Mouse (Mus musculus): Measurements from ENCODE around the gene Trim44. TPM values are rescaled to one million over a fixed set of nuclear protein-coding genes. Genes with fewer than 3 reads are reported as not detected.
A peak's percentile ranks its signal among the peaks of the same experiment; 100 is the strongest.

Trim44 gene
- polyA plus RNA-seq, 1 experiment, result 97.4 TPM

DNA sequence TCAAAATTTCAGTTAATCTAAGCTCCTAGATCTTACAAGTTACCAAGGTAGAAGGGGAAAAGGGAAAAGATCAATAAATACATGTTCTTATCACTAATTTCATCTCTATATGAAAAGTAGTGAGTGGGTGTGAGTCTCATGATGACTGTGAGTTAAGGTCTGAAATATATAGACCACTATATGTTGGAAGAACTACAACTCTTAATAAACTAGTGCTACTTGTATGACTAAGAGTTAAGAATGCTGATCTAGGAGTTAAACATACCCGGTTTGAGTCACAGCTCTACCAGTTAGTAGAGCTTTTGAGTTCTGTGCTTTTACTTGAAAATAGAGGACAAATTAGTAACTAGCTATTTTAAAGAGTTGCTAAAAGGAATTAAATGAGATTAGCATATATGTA lies 94.7 kb downstream of the Trim44 start:
- Histone ChIP-seq H3K4me3 (ENCODE audit: insufficient read depth, low read length) (no peak overlapping the region), H3K4me1 (ENCODE audit: control insufficient read depth, insufficient read depth, low read length) (peaks cover 4% of the 10 kb centered on the region; the same call in 1 of the 2 replicates), H3K27ac (ENCODE audit: insufficient read depth, low read length) (no peak overlapping the region)
- TF ChIP-seq CTCF (IDR thresholded peaks at IDR 0.05; ENCODE audit: borderline replicate concordance, insufficient read depth, low read length), result no peak
- TF ChIP-seq POLR2A (IDR thresholded peaks at IDR 0.05; ENCODE audit: low read depth, low read length), result no peak

GRCm38 (mm10) chr2:102303274-102303673 lies 104.4 kb downstream of the Trim44 start:
- peak overlapping the region; percentile 61 for H3K27ac ChIP-seq (ENCODE audit: insufficient read depth, low read length)
- H3K4me1 ChIP-seq (ENCODE audit: control insufficient read depth, insufficient read depth, low read length), result no peaks in the 10 kb centered on the region
- TF ChIP-seq POLR2A (IDR thresholded peaks at IDR 0.05; ENCODE audit: low read depth, low read length) (no peak), CTCF (IDR thresholded peaks at IDR 0.05; ENCODE audit: borderline replicate concordance, insufficient read depth, low read length) (no peak)
- no peak overlapping the region for H3K4me3 ChIP-seq (ENCODE audit: insufficient read depth, low read length)

GRCm38 (mm10) chr2:102302532-102302931 lies 105.1 kb downstream of the Trim44 start:
- TF ChIP-seq POLR2A (IDR thresholded peaks at IDR 0.05; ENCODE audit: low read depth, low read length) (no peak), CTCF (IDR thresholded peaks at IDR 0.05; ENCODE audit: borderline replicate concordance, insufficient read depth, low read length) (no peak)
- H3K4me3 ChIP-seq (ENCODE audit: insufficient read depth, low read length), result no peak overlapping the region
- no peak overlapping the region; the same call in 1 of the 2 replicates for H3K27ac ChIP-seq (ENCODE audit: insufficient read depth, low read length)
- H3K4me1 ChIP-seq (ENCODE audit: control insufficient read depth, insufficient read depth, low read length), result no peaks in the 10 kb centered on the region

- Histone ChIP-seq H3K4me3 (ENCODE audit: insufficient read depth, low read length) (no peak overlapping the region), H3K27ac (ENCODE audit: insufficient read depth, low read length) (peak overlapping the region; percentile 50), H3K4me1 (ENCODE audit: control insufficient read depth, insufficient read depth, low read length) (0 out of 2 replicates have a peak, but pooled peaks cover 2% of the 10 kb centered on the region)
- TF ChIP-seq CTCF (IDR thresholded peaks at IDR 0.05; ENCODE audit: borderline replicate concordance, insufficient read depth, low read length), result no peak
- TF ChIP-seq POLR2A (IDR thresholded peaks at IDR 0.05; ENCODE audit: low read depth, low read length), result no peak
These were observed 112.8 kb downstream of the Trim44 start for GRCm38 (mm10) chr2:102294827-102295270.

- no peak overlapping the region for H3K4me3 ChIP-seq (ENCODE audit: insufficient read depth, low read length)
- TF ChIP-seq POLR2A (IDR thresholded peaks at IDR 0.05; ENCODE audit: low read depth, low read length), result no peak
- H3K27ac ChIP-seq (ENCODE audit: insufficient read depth, low read length), result no peak overlapping the region
- 0 out of 2 replicates have a peak, but pooled peaks cover 2% of the 10 kb centered on the region for H3K4me1 ChIP-seq (ENCODE audit: control insufficient read depth, insufficient read depth, low read length)
These were observed 114.4 kb downstream of the Trim44 start for GRCm38 (mm10) chr2:102293181-102293580.

DNA sequence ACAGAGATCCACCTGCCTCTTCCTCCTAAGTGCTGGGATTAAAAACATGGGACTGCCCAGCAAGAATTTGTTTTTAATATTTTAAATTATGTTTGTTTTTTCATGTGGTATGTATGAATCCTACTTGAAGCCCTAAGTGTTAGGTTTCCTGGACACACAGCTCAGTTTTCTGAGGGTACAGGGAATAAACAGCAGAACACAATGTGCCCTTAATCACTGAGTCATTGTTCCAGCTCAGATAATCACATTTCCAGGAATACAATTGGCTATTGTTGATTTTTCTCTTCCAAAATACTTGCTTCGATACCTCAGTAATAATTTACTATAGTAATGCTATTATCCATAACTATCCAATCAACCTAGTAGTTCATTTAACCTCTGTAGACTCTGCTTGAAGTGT lies 115.6 kb downstream of the Trim44 start:
- no peak overlapping the region for H3K4me3 ChIP-seq (ENCODE audit: insufficient read depth, low read length)
- TF ChIP-seq CTCF (IDR thresholded peaks at IDR 0.05; ENCODE audit: borderline replicate concordance, insufficient read depth, low read length), result no peak
- TF ChIP-seq POLR2A (IDR thresholded peaks at IDR 0.05; ENCODE audit: low read depth, low read length), result no peak

DNA sequence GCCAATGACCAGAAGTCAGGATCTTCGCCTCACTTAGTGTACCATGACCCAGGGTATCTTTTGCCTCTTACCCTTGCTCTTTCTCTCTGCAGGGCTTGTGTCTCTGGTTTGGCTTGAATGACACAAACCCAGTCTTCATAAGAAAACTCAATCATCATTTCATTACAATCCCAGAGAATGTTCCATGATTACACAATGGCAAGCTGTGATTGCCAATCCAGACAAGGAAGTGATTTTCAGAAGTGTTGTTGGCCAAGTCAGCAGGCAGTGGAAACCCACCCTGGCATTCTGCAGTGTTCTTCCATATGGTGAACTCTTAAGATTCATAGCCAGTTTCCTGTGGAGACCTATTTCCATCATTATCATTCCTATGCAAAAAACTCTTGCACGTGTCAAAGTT lies 116.1 kb downstream of the Trim44 start:
- Histone ChIP-seq H3K4me3 (ENCODE audit: insufficient read depth, low read length) (no peak overlapping the region), H3K4me1 (ENCODE audit: control insufficient read depth, insufficient read depth, low read length) (0 out of 2 replicates have a peak, but pooled peaks cover 2% of the 10 kb centered on the region), H3K27ac (ENCODE audit: insufficient read depth, low read length) (no peak overlapping the region)
- TF ChIP-seq POLR2A (IDR thresholded peaks at IDR 0.05; ENCODE audit: low read depth, low read length) (no peak), CTCF (IDR thresholded peaks at IDR 0.05; ENCODE audit: borderline replicate concordance, insufficient read depth, low read length) (no peak)

More for the DNA sequence above, 115.6 kb downstream of the Trim44 start:
- Histone ChIP-seq H3K4me1 (ENCODE audit: control insufficient read depth, insufficient read depth, low read length) (0 out of 2 replicates have a peak, but pooled peaks cover 2% of the 10 kb centered on the region), H3K27ac (ENCODE audit: insufficient read depth, low read length) (no peak overlapping the region)

DNA sequence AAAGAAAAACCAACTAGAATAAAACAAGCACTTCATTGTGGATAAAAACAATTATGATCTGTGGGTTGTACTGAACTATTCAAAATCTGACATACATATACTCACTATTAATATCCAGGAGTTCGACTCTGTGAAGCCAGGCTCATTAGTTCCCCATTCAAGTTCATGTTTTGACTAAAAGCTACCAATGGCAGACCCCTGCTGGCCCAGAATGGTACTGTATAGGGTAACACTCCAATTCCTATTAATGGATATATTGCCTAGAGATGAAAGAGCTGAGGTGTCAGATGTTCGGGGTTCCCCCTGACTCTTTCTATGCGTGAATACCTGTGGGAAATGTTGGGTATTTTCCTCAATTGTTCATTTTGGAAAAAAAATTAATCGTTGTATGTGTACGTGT lies 117.6 kb downstream of the Trim44 start:
- no peak overlapping the region for H3K4me3 ChIP-seq (ENCODE audit: insufficient read depth, low read length)
- TF ChIP-seq CTCF (IDR thresholded peaks at IDR 0.05; ENCODE audit: borderline replicate concordance, insufficient read depth, low read length), result no peak
- no peak for TF ChIP-seq POLR2A (IDR thresholded peaks at IDR 0.05; ENCODE audit: low read depth, low read length)

GRCm38 (mm10) chr2:102288676-102289075 lies 119.0 kb downstream of the Trim44 start:
- Histone ChIP-seq H3K4me3 (ENCODE audit: insufficient read depth, low read length) (no peak overlapping the region), H3K27ac (ENCODE audit: insufficient read depth, low read length) (no peak overlapping the region), H3K4me1 (ENCODE audit: control insufficient read depth, insufficient read depth, low read length) (no peaks in the 10 kb centered on the region)
- TF ChIP-seq CTCF (IDR thresholded peaks at IDR 0.05; ENCODE audit: borderline replicate concordance, insufficient read depth, low read length) (no peak), POLR2A (IDR thresholded peaks at IDR 0.05; ENCODE audit: low read depth, low read length) (no peak)

More for the DNA sequence above, 117.6 kb downstream of the Trim44 start:
- H3K4me1 ChIP-seq (ENCODE audit: control insufficient read depth, insufficient read depth, low read length), result no peaks in the 10 kb centered on the region
- H3K27ac ChIP-seq (ENCODE audit: insufficient read depth, low read length), result no peak overlapping the region

DNA sequence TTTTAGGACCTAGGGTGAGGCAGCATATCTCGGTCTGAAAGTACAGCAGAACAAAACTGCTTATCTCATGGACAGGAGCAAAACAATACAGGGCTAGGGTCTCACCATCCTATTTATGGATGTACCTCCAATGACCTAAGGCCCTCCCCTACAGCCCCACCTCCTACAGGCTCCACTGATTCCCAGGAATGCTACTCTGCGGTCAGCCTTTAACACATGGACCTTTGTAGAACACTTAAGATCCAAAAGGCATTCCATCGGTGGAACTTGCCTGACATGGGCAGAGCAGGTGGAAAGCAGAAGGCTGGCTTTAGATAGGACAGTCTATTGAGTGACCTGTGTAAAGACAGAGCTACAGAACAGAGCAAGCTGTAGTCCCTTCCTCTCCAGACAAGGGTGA lies 120.3 kb downstream of the Trim44 start:
- H3K4me3 ChIP-seq (ENCODE audit: insufficient read depth, low read length), result no peak overlapping the region
- H3K27ac ChIP-seq (ENCODE audit: insufficient read depth, low read length), result no peak overlapping the region
- H3K4me1 ChIP-seq (ENCODE audit: control insufficient read depth, insufficient read depth, low read length), result no peaks in the 10 kb centered on the region
- no peak for TF ChIP-seq POLR2A (IDR thresholded peaks at IDR 0.05; ENCODE audit: low read depth, low read length)
- no peak for TF ChIP-seq CTCF (IDR thresholded peaks at IDR 0.05; ENCODE audit: borderline replicate concordance, insufficient read depth, low read length)

- no peak overlapping the region for H3K27ac ChIP-seq (ENCODE audit: insufficient read depth, low read length)
- H3K4me3 ChIP-seq (ENCODE audit: insufficient read depth, low read length), result no peak overlapping the region
- TF ChIP-seq CTCF (IDR thresholded peaks at IDR 0.05; ENCODE audit: borderline replicate concordance, insufficient read depth, low read length) (no peak), POLR2A (IDR thresholded peaks at IDR 0.05; ENCODE audit: low read depth, low read length) (no peak)
- H3K4me1 ChIP-seq (ENCODE audit: control insufficient read depth, insufficient read depth, low read length), result no peaks in the 10 kb centered on the region
These were observed 125.5 kb downstream of the Trim44 start for GRCm38 (mm10) chr2:102282081-102282480.
